Mouse (Mus musculus) mouse trophoblast stem cell (cell line): ENCODE results near the gene Galm.
"Not testable (repeated sequence)": the region's sequence is repeated elsewhere in the genome, so short reads cannot be mapped to it uniquely, and the experiment has no call there.

Experiments
- in situ Hi-C, 2 experiments: fragments of 300-500 bp; cut with MseI, MboI; formaldehyde crosslinking; loops; 2 replicates in 1 of 2; 3 replicates in 1 of 2; pipeline ENCODE4 v1.15.1; 2025

Gene Galm

DNA sequence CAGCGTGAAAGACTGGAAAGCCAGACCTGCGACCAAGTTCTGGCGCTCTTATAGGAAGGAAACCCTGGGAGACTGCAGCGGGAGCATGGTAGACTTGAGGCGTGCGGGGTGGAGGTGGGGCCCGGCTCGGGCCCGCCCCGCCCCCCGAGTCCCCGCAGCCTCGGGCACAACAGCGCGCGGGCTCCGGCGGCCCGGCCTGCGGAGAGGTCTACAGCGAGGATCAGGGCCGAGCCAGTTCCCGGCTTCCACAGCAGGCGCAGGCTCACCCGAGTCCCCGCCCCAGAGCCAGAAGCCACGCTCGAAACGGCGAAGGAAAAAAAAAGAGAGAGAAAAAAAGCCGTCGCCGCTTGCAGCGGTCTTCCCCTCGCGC, 79.0 kb downstream of the Galm start:
- in situ Hi-C loops: no loop called here

DNA sequence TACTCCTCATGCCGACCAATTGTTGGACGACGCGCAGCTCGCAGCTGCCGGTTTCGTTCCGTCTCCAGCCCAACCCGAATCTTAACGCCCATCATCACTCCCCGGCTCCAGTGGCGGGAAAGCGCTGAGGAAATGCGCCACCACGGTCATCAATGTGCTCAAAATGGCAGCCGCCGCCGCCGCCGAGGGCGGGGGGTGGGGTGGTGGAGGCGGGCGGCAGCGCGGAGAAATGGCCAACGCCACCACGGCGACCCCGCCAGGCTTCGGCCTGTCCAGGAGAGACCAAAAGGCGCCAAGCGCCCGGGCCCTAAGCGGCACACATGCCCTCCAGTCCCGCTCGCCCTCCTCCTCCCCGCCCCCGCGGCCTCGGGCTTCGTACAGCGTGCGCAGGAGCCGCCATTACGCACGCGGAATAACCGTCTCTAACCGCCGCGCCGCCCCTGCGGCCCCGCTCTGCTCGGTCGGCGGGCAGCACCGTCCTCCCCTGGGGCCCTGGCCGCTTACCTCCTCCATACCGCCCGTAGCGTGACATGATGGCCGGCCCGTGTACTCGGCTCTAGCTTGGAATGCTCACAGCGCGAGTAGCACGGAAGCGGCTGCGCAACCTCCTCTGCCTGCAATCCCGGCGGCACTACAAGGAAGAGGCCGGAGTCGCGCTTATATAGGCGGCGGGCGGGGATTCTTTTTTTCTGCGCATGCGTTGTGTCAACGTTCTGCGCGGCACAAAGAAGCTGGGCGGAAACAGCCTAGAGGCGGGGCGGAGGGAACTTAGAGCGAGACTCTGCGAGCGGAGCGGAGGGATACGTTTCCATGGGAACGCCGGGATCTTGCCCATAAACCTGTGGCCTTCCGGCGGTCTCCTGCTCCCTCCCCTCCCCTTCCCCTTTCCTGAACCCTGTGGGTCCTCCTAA, 79.7 kb downstream of the Galm start, which contains the start of the genes Srsf7 and Ttc39d:
Srsf7 (minus strand) TSS at position 637 of the 911 bp plus-strand sequence.
Ttc39d (plus strand) TSS at position 790 of the 911 bp plus-strand sequence.
- in situ Hi-C loops: no loop called here

DNA sequence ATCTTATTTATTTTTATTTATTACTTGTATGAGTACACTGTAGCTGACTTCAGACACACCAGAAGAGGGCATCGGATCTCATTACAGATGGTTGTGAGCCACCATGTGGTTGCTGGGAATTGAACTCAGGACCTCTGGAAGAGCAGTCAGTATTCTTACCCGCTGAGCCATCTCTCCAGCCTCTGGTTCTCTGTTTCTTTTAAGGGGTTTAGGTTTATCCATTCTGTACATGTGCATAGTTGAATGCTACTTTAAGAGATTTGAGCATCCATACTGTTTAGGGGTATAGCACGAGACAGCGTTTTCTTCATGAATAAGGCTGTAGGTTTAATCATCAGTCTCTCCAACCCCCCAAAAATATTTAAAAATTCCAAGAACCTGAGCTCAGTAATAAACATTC, 86.7 kb downstream of the Galm start:
- in situ Hi-C loops: not testable (repeated sequence)

DNA sequence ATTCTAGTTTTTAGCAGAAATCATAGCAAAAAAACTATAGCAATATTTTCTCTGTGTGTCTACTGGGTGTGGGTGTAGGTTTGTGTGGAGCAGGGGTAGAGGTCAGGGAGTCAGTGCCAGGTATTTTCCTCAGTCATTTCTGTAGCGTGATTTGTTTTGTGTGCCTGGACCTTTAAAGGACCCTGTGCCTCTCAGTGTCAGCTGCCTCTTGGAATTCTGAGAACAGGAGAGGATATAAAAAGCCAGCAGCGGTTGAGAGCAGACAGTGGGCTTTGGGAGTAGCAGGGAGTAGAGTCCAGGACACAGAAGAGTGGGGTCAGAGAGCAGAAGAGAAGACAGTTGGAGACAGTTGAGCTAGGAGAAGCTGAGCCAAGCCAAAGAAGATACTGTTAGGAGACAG, 92.9 kb downstream of the Galm start:
- in situ Hi-C loops: no loop called here

DNA sequence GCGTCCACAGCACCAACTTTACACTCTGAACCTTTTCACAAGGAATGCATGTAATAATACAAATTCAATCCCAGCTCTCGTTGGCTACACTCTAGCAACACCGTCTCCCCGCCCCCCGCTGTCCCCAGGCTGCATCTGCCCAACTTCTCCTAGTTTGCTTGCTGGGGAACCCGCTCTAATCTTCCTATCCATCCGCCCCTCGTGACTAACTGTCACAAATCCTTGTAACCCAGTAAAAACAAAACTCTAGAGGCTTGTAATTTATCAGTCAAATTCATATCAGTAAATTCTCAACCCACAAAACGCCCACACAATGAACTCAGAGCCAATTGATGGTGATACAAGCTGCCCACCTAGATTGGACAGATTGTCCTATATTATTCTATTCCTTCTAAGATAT, 93.9 kb downstream of the Galm start:
- in situ Hi-C loops: no loop called here

DNA sequence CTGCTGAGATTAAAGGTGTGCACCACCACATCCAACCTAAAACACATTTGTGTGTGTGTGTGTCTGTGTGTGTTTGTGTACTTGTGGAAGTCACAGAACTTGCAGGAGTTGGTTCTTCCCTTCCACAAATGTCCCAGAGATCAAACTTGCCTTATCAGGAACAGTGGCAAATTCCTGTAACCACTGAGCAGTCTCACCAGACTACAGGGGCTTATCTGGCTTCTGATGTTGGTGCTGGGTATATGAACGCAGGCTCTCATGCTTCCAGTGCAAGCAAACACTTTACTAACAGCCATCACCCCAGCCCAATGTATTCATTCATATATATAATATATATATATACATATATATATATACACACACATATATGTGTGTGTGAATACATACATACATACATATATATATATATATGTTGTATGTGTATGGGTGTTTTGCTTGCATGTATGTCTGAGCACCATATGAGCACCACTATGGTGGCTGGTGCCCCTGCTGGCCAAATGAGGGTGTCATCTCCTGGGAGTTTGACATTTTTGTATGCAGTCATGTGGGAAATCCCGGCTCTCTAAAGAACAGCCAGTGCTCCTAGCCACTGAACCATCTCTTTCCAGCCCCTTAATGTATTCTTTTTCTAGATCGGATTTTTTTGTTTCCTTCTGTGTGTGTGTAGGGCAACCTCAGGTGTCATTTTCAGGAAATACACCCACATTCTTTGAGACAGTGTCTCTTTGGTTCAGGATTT, 94.8 kb downstream of the Galm start:
- in situ Hi-C loops: no loop called here

DNA sequence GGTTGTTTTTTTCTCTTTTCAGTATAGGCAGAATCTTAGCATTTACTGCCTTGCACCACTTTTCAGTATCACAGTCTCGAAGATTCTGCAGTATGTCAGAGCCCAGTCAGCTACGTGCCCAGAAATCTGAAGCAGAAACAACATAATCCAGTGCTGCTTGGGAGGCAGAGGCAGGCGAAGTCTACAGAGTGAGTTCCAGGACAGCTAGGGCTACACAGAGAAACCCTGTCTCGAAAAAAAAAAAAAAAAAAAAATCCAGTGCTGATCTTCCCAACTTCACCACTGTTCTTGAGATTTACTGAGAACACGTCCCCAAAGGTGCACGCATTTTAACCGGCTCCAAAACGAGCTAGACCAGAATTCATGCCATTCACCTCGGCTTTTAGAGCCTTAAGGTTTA, 96.6 kb downstream of the Galm start:
- in situ Hi-C loops: no loop called here

DNA sequence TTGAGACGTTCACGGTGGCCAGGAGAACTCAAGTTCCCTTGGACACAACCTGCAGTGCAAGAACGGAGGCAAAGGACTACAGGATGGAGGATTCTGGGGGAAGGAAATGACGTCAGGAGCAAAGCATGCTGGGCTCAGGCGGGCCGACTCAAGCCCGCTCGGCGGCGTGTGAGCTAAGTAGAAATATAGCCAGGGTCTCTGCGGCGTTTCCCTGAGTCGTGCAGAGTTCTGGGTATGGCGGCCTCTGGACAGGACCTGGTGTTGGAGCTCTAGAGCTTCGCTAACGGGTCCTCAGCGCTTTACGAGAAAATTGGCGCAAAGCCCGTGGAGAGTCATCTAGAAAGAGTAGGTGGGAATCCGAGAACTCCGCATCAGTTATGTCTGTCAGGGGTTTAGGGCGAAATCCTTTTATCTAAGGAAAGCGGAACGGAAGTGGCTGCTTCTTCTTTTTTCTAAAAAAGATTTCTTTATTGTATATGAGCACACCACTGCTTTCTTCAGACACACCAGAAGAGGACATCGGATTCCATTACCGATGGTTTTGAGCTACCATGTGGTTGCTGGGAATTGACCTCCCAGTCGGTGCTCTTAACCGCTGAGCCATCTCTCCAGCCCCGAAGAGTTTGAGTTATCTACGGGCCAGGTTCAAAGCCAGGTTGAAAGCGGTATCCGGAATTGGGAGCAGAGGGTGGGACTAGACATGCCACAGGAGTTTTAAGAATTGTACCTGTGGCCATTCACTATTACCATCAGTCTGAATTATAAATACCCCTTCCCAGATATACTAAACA, 97.2 kb downstream of the Galm start, which contains the start of gene Gemin6:
Gemin6 (plus strand) TSS at position 116 of the 791 bp plus-strand sequence.
- in situ Hi-C loops: no loop called here

DNA sequence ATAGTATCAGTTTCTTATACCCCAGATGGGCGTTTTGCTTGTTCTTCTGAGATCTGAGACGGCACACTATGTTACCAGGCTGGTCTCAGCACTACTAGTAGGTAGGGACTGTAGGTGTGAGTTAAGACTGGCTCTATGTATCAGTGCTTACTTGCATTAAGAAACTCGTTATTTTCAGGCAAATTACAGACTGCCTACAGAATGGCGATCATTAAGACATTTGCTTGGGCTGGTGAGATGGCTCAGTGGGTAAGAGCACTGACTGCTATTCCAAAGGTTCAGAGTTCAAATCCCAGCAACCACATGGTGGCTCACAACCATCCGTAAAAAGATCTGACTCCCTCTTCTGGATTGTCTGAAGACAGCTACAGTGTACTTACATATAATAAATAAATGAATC, 97.9 kb downstream of the Galm start:
- in situ Hi-C loops: not testable (repeated sequence)

DNA sequence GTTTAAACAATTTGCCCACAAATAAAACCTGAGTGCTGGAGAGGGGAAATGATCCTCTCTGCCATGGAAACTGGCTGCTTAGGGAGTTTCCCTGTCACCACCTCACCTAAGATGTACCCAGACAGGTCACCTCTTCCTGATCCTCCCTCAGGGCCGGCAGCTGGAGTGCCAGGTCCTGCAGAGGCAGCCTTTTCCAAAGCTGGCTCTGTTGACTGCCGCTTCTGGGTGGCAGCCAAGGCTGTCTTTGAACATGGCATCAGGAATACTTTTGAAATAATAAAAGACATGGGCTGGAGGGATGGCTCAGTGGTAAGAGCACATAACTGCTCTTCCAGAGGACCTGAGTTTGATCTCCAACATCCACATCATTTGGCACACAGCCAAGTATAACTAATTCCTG, 102.1 kb downstream of the Galm start:
- in situ Hi-C loops: no loop called here

DNA sequence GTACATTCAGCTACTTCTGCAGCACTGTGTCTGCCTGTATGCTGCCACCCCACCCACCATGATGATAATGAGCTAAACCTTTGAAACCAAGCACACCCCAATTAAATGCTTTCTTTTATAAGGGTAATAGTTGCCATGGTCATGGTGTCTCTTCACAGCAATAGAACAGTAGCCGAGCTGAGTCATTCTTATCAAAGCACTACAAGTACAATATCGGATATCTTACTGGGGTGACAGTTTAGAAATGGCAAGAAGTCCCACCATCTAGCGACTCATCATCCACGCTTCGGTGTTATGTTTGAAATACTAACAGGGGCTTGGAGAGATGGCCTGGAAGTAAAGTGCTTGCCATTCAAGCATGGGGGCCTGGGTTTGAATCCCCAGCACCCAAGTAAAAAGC, 106.6 kb downstream of the Galm start:
- in situ Hi-C loops: no loop called here

DNA sequence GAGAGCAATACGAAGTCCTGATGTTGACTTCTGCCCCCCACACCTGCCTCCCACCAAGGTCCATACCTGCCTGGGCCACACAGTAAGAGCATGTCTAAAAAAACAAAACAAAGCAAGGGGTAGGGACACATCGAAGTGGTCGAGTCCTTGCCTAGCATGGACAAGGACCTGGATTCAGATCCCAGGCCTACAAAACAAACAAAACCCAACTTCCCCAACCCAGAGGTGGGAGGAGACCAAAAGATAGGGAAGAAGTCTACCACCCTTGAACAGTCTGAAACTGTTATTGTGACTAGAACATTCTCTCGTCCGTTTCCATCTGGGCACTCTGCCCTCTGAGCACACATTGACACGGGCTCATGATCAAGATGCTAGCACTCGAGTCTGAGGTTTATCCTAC, 107.1 kb downstream of the Galm start:
- in situ Hi-C loops: no loop called here
